Mouse (Mus musculus) olfactory bulb, adult 2 months (tissue): ENCODE measurements around the gene Slc16a4.

Experiments used
- CTCF ChIP-seq: fragments of 200-500 bp; IDR thresholded peaks from 2 replicates; pipeline ENCODE4 v1.5.1; 2012; ENCODE audit warnings: low read depth, mild to moderate bottlenecking, low read length, moderate library complexity; ENCODE audit not compliant: insufficient read depth
- POLR2A ChIP-seq: fragments of 200-500 bp; IDR thresholded peaks from 2 replicates; pipeline ENCODE4 v1.6.1; 2012; ENCODE audit warnings: mild to moderate bottlenecking, low read depth, low read length, moderate library complexity; ENCODE audit not compliant: insufficient read depth

GRCm38 (mm10) chr3:107345033-107345725 lies 54.1 kb downstream of the Slc16a4 start:
- TF ChIP-seq POLR2A = no peak
- TF ChIP-seq CTCF = no peak
